Mouse (Mus musculus) 3T3-L1 (cell line): ENCODE data around the gene Plxnb2.
A peak's percentile ranks its signal among the peaks of the same experiment; 100 is the strongest.

Experiments used
- DNase-seq: peaks from one replicate; pipeline ENCODE4 v3.0.0-alpha.2; 2015; ENCODE audit warnings: low read depth, low spot score

Gene Plxnb2

GRCm38 (mm10) chr15:89179630-89179964 is 991 bp downstream of the Plxnb2 start:
- peak; percentile 44 for DNase-seq

- peak; percentile 89 for DNase-seq
Observed at GRCm38 (mm10) chr15:89178954-89179629, 1.5 kb downstream of the Plxnb2 start.

- no peak for DNase-seq
Observed at GRCm38 (mm10) chr15:89178260-89178860, 2.2 kb downstream of the Plxnb2 start.

GRCm38 (mm10) chr15:89177576-89178259 is 2.9 kb downstream of the Plxnb2 start:
- no peak for DNase-seq

GRCm38 (mm10) chr15:89177121-89177520 is 3.5 kb downstream of the Plxnb2 start:
- DNase-seq: peak; percentile 36

- no peak for DNase-seq
Observed at GRCm38 (mm10) chr15:89175411-89176155, 5.0 kb downstream of the Plxnb2 start.

- no peak for DNase-seq
Observed at GRCm38 (mm10) chr15:89174889-89175339, 5.7 kb downstream of the Plxnb2 start.

DNA sequence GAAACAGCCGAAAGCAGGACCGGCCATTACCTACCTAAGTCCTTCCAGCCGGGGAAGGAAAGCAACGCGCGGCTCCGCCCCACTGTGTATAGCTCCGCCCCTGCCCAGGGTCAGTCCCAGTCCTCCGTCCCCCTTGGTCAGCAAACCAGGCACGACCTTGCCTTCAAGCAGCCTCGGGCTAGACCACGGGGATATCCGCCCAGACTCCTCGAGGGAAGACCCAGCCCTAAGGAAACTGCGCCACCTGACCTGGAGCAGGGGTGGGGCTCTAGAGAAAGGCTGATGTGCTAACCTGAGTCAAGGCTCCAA is 6.7 kb downstream of the Plxnb2 start:
- DNase-seq: no peak

- no peak for DNase-seq
Observed at GRCm38 (mm10) chr15:89173024-89173905, 7.3 kb downstream of the Plxnb2 start.

- no peak for DNase-seq
Observed at GRCm38 (mm10) chr15:89172276-89172935, 8.2 kb downstream of the Plxnb2 start.

DNA sequence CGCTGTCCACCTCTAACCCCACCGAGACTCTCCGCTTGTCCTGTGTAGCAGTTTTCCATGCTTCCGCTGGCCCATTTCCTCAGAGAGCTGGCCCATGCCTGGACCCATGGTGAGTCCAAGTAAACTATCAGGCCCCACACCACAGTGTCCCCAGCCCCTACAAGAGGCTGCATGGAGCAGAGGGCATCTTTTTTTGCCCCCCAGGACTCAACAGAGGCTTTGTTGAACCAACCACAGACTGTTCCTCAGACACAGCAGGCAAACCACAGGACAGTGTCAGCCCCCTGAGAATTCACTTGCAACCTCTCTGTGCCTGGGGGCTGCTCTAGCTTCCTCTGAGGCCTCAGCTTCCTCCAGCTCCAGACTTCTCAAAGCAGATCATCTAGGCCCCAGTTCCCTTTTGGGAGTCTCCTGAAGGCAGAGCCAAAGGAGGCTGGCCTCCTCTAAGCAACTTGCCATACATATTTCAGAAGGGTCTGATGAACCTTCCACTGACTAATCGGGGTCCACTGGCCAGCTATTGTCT is 9.0 kb downstream of the Plxnb2 start:
- no peak for DNase-seq

DNA sequence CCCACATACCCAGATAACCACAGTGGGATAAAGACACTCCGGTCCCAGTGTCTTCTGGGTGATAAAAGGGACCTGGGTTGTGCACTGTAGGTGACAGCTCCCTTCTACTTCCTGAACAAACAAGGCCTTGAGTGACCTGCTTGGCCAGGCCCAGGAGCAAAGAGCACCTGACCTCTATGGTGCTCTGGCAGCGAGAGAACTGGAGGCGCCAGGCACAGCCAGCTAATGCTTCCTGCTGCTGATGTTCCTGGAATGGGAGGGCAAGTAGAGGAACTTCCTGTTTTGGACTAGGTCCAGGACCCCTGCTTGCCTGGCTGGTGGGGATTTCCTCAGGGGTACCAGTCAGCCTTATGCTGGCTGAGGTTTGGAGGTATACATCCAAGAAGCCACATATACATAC is 10.5 kb downstream of the Plxnb2 start:
- DNase-seq: no peak

DNA sequence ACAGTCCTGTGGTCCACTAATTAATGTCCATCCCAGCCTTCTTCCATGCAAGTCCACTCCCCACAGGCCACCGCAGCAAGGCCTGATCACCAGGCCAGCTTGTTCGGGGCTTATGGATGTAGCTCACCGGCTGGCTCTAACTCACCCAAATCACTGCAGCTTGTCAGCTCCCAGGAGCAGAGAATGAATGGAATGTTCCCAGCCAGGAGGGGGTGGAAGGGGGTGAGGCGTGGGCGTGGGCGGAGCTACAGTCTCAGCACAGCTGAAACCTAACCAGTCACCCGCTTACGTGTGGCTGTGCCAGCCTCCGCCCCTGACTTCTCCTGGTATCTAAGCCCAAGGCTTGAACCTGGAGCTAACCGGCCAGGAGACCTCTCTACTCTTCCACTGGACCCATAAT is 11.2 kb downstream of the Plxnb2 start:
- peak; percentile 96 for DNase-seq

DNA sequence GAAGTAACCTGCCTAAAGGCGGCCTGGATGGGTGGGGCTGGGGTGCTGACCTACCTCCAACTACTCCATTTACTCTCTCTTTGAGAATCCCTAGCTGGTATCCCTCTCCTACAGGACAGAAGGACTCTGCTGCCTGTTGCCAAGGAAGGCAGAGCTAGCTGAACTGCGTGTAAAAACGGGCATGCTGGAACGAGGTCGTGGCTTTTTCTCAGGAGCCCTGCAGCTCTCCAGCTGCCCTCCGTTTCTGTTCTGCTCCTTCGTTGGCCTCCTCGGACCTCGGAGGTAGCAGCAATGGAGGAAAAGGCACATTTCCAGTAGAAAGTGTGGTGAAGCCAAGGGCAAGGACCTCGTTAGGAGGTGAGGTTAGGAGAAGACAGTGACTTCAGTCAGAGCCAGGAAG is 11.7 kb downstream of the Plxnb2 start:
- DNase-seq: no peak

- DNase-seq: no peak
Observed at GRCm38 (mm10) chr15:89165478-89165877, 15.1 kb downstream of the Plxnb2 start.

- no peak for DNase-seq
Observed at GRCm38 (mm10) chr15:89161397-89161796, 19.2 kb downstream of the Plxnb2 start.

DNA sequence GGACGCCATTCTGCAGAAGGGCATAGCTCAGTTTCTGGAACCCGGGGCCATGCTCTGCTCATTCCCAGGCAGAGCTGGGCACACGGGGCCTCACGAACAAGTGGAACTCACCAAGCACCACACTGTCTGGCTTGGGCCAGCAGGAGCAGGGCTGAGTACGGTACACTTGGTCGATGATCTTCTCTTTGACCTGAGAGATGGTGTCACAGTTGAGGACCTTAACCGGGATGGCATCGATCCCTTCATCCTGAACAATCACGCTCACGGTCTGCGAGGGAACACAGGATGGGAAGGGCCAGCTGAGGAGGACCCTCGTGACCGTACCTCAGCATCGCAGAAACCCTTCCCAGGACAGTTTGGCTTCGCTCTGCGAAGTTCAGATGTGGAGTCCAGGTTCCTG is 22.1 kb downstream of the Plxnb2 start:
- no peak for DNase-seq

- DNase-seq: peak; percentile 81
Observed at GRCm38 (mm10) chr15:89157954-89158353, 22.6 kb downstream of the Plxnb2 start.

GRCm38 (mm10) chr15:89152312-89152711 is 28.3 kb downstream of the Plxnb2 start:
- no peak for DNase-seq

DNA sequence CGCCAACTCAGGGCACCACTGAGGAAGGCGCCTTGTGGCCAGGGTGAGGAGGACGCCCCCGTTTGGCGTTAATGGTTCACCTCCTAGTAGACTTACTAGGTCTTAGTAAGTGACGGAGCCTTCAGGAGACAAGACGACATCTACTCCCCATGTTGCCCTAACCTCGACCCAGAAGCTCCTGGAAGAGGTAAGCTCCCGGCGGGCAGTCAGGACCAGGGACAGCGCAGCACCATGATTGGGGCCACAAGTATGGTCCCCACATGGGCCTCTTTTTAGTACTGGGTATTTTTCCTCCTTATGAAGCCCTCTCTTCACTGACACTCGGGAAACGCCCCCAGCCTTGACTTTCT is 30.6 kb downstream of the Plxnb2 start:
- DNase-seq: peak; percentile 55
